Mouse (Mus musculus): ENCODE measurements around the gene Cfap100. TPM values are rescaled to one million over a fixed set of nuclear protein-coding genes. Genes with fewer than 3 reads are reported as not detected.

Cfap100 gene
- total and polyA plus RNA-seq, 3 experiments, result 0.10 TPM; not detected in 2

DNA sequence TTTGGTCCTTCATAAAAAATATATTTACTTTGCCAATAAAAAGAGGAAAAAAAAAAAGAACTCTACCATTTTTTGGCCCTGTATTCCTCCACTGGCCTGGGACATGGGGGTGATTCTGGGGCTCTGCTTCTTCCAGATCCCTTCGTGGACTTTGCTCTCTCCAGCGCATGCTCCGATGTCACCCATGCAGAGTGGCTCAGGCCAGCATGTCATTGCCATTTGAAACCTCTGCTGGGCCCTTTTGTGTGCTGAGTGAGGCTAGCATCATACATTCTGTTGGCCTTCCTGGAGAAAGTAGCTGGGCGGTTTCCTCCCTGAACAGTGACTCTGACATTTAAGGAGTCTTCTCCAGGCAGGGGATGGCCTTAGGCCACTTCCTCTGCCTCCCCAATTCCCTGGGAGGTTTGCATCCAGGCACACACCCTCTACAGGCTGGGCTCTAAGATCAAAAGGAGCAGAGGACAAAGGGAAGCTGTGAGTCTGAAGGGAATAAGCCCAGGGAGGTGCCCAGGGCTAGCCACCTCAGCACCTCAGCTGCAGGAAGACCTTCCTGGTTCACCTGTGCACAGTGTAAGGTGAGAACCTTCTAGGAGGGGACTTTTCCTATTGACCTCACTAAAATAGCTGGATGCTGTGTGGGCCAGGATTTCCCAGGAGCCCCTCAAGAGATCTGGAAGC is 46.7 kb upstream of the Cfap100 start:
- Histone ChIP-seq H3K9me3 (replicated peaks; ENCODE audit: low read length) (no peaks in the 10 kb centered on the region), H3K9ac (ENCODE audit: insufficient read depth, low read depth) (no peak overlapping the region), H3K4me1 (ENCODE audit: control insufficient read depth in 1 of 2, insufficient read depth in 2 of 2) (peaks cover 3 to 9% of the 10 kb centered on the region in 2 experiments; a peak in 3 of 4 replicates), H3K27me3 (replicated peaks) (peaks cover 94% of the 10 kb centered on the region), H3K79me2 (replicated peaks; ENCODE audit: control insufficient read depth, extremely low read depth, insufficient read depth, poor library complexity, severe bottlenecking) (no peaks in the 10 kb centered on the region), H3K4me2 (ENCODE audit: insufficient read depth, low read depth, poor library complexity, severe bottlenecking) (no peak overlapping the region), H3K27ac (ENCODE audit: insufficient read depth, low read depth) (no peak overlapping the region), H3K4me3 (replicated peaks in 1 of 3; ENCODE audit: low read depth in 2 of 3, low read length in 2 of 3, poor library complexity in 1 of 3) (no peak overlapping the region), H3K36me3 (replicated peaks in 1 of 2; ENCODE audit: control insufficient read depth in 1 of 2, insufficient read depth in 1 of 2, low read length in 1 of 2) (no peaks in the 10 kb centered on the region)
- no peak for DNase-seq (ENCODE audit: extremely low read depth)
- no peak for TF ChIP-seq USF1 (IDR thresholded peaks at IDR 0.05; ENCODE audit: low read depth, low read length)
- TF ChIP-seq RCOR1 (conservative IDR thresholded peaks at IDR 0.05; ENCODE audit: low read depth, low read length), result no peak
- no peak for TF ChIP-seq ZC3H11A (IDR thresholded peaks at IDR 0.05; ENCODE audit: low read depth, low read length)
- TF ChIP-seq E2F4 (IDR thresholded peaks at IDR 0.05; ENCODE audit: insufficient replicate concordance, low read depth, low read length), result no peak
- TF ChIP-seq BHLHE40 (IDR thresholded peaks at IDR 0.05; ENCODE audit: low read depth, low read length), result no peak
- no peak for TF ChIP-seq JUN (IDR thresholded peaks at IDR 0.05; ENCODE audit: insufficient read depth, low read depth, low read length)
- TF ChIP-seq CHD1 (IDR thresholded peaks at IDR 0.05; ENCODE audit: low read depth, low read length), result no peak
- TF ChIP-seq CTCF (conservative IDR thresholded peaks at IDR 0.05 in 1 of 2, IDR thresholded peaks at IDR 0.05 in 1 of 2; ENCODE audit: low read depth in 2 of 2, low read length in 2 of 2), result no peak
- TF ChIP-seq TCF12 (IDR thresholded peaks at IDR 0.05; ENCODE audit: low read depth, low read length), result no peak
- no peak for TF ChIP-seq MYC (IDR thresholded peaks at IDR 0.05; ENCODE audit: low read depth, low read length)
- TF ChIP-seq ETS1 (conservative IDR thresholded peaks at IDR 0.05; ENCODE audit: low read depth, low read length), result no peak
- dilution Hi-C loops (cut with MboI; ENCODE audit: extremely low pct_ligation_motif_present, extremely low pct_unique_long_range_greater_than_20kb, low sequenced_read_pairs) (no loop called here), in situ Hi-C loops (cut with MboI; ENCODE audit: low pct_ligation_motif_present, low pct_unique_long_range_greater_than_20kb, low sequenced_read_pairs) (no loop called here)

DNA sequence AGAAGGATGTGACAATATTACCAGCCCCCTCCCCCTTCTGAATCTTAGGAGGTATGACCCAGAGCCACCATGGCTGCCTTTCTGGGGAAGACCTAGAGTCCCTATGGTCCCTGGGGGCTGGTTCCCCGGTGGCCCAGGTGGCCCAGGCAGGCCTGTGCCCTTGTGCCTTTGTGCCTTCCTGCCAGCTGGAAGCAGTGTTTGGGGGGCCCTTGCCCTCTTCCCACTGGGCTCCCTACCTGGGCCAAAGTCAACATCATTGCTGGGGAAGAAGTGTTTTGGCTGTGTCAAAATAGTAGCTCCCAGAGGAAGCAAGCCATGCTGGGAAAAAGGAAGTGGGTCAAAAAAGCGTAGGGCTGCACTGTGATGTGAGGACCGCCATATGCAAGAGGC is 45.8 kb upstream of the Cfap100 start:
- Histone ChIP-seq H3K9ac (ENCODE audit: insufficient read depth, low read depth) (no peak overlapping the region), H3K79me2 (replicated peaks; ENCODE audit: control insufficient read depth, extremely low read depth, insufficient read depth, poor library complexity, severe bottlenecking) (no peaks in the 10 kb centered on the region), H3K9me3 (replicated peaks; ENCODE audit: low read length) (no peaks in the 10 kb centered on the region), H3K27me3 (replicated peaks) (peaks cover 95% of the 10 kb centered on the region), H3K4me2 (ENCODE audit: insufficient read depth, low read depth, poor library complexity, severe bottlenecking) (no peak overlapping the region), H3K36me3 (replicated peaks in 1 of 2; ENCODE audit: control insufficient read depth in 1 of 2, insufficient read depth in 1 of 2, low read length in 1 of 2) (no peaks in the 10 kb centered on the region), H3K4me3 (replicated peaks in 1 of 3; ENCODE audit: low read depth in 2 of 3, low read length in 2 of 3, poor library complexity in 1 of 3) (no peak overlapping the region), H3K4me1 (ENCODE audit: control insufficient read depth in 1 of 2, insufficient read depth in 2 of 2) (peaks cover 3 to 9% of the 10 kb centered on the region in 2 experiments; a peak in 3 of 4 replicates), H3K27ac (ENCODE audit: insufficient read depth, low read depth) (no peak overlapping the region)
- dilution Hi-C loops (cut with MboI; ENCODE audit: extremely low pct_ligation_motif_present, extremely low pct_unique_long_range_greater_than_20kb, low sequenced_read_pairs), result no loop called here
- no peak for DNase-seq (ENCODE audit: extremely low read depth)
- TF ChIP-seq MAZ (IDR thresholded peaks at IDR 0.05; ENCODE audit: low read depth, low read length) (no peak), MEF2A (IDR thresholded peaks at IDR 0.05; ENCODE audit: borderline replicate concordance, low read depth, low read length) (no peak), ZNF384 (IDR thresholded peaks at IDR 0.05; ENCODE audit: low read depth, low read length) (no peak), SMC3 (IDR thresholded peaks at IDR 0.05; ENCODE audit: low read depth, low read length) (no peak), RCOR1 (conservative IDR thresholded peaks at IDR 0.05; ENCODE audit: low read depth, low read length) (no peak), NRF1 (IDR thresholded peaks at IDR 0.05; ENCODE audit: low read depth, low read length) (no peak), MAFK (IDR thresholded peaks at IDR 0.05; ENCODE audit: insufficient replicate concordance, low read length) (no peak), POLR2AphosphoS2 (IDR thresholded peaks at IDR 0.05; ENCODE audit: low read depth, low read length) (no peak), MXI1 (IDR thresholded peaks at IDR 0.05; ENCODE audit: low read depth, low read length) (no peak), GABPA (IDR thresholded peaks at IDR 0.05; ENCODE audit: insufficient replicate concordance, low read depth, low read length) (no peak), JUND (conservative IDR thresholded peaks at IDR 0.05; ENCODE audit: low read depth, low read length) (no peak), TCF12 (IDR thresholded peaks at IDR 0.05; ENCODE audit: low read depth, low read length) (no peak), POLR2A (IDR thresholded peaks at IDR 0.05; ENCODE audit: low read depth, low read length) (no peak), RAD21 (IDR thresholded peaks at IDR 0.05; ENCODE audit: low read depth, low read length) (no peak), IRF4 (IDR thresholded peaks at IDR 0.05; ENCODE audit: low read depth, low read length) (no peak), TBP (conservative IDR thresholded peaks at IDR 0.05; ENCODE audit: low read depth, low read length) (no peak), CTCF (conservative IDR thresholded peaks at IDR 0.05 in 1 of 2, IDR thresholded peaks at IDR 0.05 in 1 of 2; ENCODE audit: low read depth in 2 of 2, low read length in 2 of 2) (no peak), USF1 (IDR thresholded peaks at IDR 0.05; ENCODE audit: low read depth, low read length) (no peak), NELFE (IDR thresholded peaks at IDR 0.05; ENCODE audit: low read depth, low read length) (no peak), MAX (IDR thresholded peaks at IDR 0.05; ENCODE audit: low read length) (no peak)
- in situ Hi-C loops (cut with MboI; ENCODE audit: low pct_ligation_motif_present, low pct_unique_long_range_greater_than_20kb, low sequenced_read_pairs), result no loop called here

Measured in CH12.LX (cell line).